Mouse (Mus musculus) liver, adult 2 months (tissue): ENCODE results near the gene Sap30l.

Source experiments
- CTCF ChIP-seq: fragments of 200-500 bp; IDR thresholded peaks from 2 replicates; pipeline ENCODE4 v1.5.1; 2011; ENCODE audit warnings: low read depth, low read length, control low read depth
- POLR2A ChIP-seq: fragments of 200-500 bp; IDR thresholded peaks from 2 replicates; pipeline ENCODE4 v1.6.1; 2011; ENCODE audit warnings: low read length, control low read depth; ENCODE audit not compliant: insufficient read depth; ENCODE audit errors: extremely low read depth

DNA sequence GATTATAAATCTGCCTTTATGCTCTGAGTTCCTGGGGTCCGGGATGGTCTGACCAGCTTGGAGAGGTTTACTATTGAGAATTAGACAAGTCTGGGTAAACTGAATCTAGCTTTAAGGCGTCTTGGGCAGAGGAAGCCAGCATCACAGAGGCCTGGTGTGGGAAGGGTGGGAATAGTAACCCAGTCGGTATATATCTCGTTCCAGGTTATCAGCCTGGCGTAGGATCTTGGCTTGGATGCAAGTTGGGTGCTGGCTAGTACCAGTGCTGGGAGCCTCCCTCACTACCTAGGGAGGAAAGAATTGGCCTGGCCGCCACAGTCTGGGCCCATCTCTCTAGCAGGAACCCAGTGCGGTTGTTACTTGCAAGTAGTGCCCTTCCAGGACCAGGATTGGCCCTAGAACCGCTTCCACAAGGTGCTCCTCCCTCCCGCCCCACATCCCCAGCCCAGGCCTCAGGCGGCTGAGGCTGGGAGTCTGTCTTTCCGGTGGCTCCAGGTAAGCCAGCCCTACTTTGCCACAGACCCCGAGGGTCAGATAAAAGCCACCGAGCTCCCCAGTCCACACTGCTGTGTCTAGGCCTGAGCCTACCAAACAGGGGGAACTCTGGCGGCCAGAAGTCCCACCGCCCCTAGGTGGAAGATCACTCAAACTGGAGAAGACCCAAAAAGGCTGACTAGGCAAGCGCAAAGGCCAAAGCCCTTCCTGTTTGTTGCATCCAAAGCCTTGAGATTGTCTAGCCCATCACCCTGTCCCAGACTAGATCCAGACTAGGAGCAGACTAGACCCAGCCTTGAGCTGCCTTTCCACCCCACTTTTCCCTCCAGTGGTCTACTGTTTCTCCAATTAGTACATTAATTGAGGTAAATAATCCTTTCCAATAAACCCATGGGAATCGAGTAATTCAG is 28.7 kb downstream of the Sap30l start:
- TF ChIP-seq CTCF, result no peak
- no peak for TF ChIP-seq POLR2A
